Mouse (Mus musculus): ENCODE measurements around the gene 3110082I17Rik.

The 3110082I17Rik gene

DNA sequence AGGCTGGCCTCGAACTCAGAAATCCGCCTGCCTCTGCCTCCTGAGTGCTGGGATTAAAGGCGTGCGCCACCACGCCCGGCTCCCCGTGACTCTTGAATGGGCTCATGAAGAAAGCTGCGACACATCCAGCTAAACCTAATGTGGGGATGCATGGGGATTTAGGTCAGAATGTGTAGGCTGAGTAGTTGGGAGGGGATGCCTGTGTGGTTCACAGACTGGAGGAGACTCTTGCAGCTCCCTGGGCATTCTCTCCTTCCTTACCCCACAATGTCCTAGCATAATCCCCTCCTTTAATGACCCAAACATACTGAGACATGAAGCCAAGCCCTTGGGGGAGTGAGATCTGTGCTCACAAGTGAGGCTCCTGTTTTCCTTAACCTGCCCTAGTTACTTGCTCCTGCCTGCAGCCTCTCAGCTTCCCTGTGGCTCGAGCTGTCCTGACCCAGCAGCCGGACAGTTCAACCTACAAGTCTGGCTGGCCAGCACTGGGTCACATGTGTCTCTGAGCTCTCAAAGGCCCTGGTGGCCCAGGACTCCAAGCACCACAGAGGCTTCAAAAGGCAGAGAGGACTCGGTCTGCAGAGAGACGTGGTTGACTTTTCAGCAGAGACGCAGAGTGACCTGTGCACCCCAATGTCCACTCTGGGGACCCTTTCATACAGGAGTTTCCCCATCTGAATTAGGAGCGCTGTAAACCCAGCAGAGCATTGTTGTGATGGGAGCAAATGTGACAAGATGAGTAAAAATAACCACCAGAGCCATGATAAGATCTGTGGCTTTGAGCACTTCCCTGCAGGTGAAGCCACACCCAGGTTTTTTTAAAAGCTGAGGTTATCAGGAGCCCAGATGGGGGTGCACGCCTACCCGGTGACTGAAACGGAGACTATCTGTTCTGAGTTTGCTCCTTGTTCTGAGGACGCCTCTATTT, 78.5 kb downstream of the 3110082I17Rik start:
- peak in 1 of 2 experiments; percentile 57 for DNase-seq (ENCODE audit: inconsistent age in 2 of 2, low spot score in 1 of 2)

DNA sequence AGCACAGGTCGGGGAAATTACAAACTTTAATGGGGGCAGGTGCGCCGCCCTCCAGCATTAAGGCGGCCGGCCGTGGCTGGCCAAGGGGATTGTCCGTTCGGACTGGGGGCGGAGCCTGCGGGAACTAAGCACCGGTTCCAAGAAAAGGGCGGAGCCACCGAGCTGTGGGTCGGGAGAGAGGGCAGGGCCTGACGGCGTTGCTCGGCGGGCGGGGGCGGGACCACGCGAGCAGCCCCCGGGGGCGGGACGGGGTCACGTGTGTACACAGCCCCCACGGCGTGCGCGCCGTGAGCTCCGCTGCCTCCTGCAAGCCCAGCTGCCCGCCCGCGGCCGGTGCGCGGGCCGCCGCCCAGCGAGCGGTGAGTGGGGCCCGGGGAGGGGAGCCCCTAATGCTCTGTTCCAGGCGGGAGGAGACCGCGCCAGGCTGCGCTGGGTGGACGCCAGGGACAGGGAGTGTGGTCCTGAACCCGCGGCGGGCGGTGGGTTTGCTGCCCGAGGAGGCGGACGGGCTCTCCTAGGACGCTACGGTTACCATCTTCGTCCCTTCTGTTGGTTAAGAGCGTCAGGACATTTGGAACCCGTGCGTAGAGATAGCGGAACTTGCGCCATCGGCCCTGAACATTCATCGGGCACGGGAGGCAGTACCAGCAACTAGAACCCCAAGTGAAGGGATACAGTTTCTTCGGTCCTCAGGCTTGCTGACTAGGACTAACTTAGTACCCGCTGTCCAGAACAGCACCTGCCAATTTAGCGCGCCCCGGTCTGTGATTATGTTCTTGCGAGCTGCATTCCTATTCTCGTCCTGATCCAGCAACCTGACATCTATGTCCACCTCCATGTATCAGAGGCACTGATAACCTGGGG, 79.7 kb downstream of the 3110082I17Rik start:
- peak; percentile 98 to 99 for DNase-seq (ENCODE audit: inconsistent age in 2 of 2, low spot score in 1 of 2)

DNA sequence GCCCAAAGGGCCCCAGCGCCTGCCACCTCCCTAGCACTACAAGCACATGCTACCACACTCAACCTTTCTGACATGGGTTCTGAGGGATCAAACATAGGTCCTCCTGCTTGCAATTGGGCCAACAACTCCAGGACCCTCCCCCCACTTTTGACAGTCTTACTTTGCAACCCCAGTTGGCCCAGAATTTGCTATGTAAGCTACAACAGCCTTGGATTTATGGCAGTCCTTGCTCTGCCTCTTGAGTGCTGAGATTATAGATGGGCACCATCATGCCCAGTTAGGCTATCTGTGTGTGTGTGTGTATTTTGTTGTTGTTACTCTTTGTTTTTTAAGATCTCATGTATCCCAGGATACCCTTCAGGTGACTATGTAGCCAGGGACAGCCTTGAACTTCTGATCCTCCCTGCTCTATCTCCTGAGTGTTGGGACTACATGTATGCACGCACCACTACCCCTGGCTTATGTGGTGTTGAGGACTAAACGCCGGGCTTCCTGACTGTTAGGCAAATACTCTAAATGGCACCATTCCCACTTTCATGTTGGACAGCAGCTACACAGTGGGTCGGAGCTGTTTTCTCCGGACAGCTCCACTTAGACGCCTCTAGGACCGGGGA, 80.4 kb downstream of the 3110082I17Rik start:
- DNase-seq (ENCODE audit: inconsistent age in 2 of 2, low spot score in 1 of 2): no peak

DNA sequence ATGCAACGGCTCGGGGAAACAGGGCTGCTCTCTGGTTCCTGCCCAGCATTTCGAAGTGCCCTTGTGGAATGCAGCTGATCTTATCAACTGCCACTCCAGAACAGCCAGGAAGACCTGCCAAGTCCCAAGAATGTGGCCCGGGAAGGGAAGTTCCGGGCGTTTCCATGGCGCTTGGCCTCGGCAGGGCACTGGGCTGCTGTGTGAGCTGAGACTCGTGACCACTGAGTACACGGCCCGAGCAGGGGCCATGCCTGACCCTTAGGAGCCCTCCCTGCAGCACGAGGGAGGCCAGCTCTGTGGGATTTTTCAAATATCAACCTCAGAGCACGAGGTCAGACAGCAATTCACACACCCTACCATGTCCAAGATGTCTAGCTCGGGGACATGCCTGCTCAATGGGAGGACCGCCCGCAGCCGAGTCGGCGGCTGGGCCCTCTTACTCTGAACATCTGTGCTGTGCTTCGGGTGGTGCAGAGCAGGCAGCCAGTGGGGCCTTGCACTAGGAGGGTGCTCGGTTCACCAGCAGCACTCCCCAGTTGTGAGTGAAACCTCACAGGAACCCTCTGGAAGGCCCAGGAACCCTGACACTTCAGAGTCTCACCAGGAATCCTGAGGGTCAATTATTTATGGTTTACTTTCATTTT, 81.2 kb downstream of the 3110082I17Rik start:
- peak; percentile 89 to 94 for DNase-seq (ENCODE audit: inconsistent age in 2 of 2, low spot score in 1 of 2)

GRCm38 (mm10) chr5:139378271-139378556, 82.1 kb downstream of the 3110082I17Rik start:
- DNase-seq (ENCODE audit: inconsistent age in 2 of 2, low spot score in 1 of 2): no peak

DNA sequence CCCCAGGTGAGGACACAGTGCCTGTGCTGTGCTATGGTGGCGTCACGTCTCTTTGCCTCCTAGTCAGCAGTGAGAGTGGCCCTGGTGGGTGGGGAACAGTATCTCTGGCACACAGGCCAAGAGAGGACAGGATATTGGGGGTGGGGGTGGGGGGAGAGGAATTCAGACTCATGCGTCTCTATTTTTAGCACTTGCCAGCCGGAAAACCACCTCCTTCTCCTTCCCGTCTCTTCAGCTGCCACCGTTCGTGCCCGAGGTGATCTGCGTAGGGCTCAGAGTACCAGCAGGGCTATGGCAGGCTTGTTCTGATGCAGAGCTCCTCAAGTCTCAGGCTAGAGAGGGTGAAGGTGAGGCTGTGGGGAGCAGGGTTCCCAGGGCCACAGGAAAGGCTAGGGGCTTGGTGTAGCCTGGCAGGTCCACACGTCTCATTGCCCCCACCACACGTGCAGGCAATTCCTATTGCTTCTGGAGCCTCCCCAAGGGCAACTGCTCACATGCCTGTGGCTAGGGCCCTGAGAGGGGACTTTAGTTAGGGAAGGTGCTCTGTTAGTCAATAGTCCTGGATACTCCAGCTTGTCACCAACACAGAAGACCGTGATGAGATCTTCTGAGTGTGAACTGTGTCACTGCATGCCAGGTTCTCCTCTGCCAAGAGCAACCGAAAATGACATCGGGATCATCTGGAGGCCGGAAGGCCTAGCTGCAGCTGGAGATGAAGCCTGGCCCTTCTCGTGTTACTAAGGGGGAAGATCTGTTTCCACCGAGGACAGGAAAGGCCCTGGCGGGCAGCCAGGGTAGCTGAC, 82.7 kb downstream of the 3110082I17Rik start, which contains the start of gene Gpr146:
TSS of gene Gpr146 (plus strand) at position 230 of the 803 bp plus-strand sequence.
- peak; percentile 86 to 91 for DNase-seq (ENCODE audit: inconsistent age in 2 of 2, low spot score in 1 of 2)

GRCm38 (mm10) chr5:139374841-139375240, 85.5 kb downstream of the 3110082I17Rik start:
- no peak for DNase-seq (ENCODE audit: inconsistent age in 2 of 2, low spot score in 1 of 2)

GRCm38 (mm10) chr5:139373889-139374444, 86.4 kb downstream of the 3110082I17Rik start:
- DNase-seq (ENCODE audit: inconsistent age in 2 of 2, low spot score in 1 of 2): no peak

GRCm38 (mm10) chr5:139373126-139373525, 87.2 kb downstream of the 3110082I17Rik start:
- no peak for DNase-seq (ENCODE audit: inconsistent age in 2 of 2, low spot score in 1 of 2)

- peak; percentile 95 to 97 for DNase-seq (ENCODE audit: inconsistent age in 2 of 2, low spot score in 1 of 2)
Observed at GRCm38 (mm10) chr5:139371631-139372401, 88.5 kb downstream of the 3110082I17Rik start.

DNA sequence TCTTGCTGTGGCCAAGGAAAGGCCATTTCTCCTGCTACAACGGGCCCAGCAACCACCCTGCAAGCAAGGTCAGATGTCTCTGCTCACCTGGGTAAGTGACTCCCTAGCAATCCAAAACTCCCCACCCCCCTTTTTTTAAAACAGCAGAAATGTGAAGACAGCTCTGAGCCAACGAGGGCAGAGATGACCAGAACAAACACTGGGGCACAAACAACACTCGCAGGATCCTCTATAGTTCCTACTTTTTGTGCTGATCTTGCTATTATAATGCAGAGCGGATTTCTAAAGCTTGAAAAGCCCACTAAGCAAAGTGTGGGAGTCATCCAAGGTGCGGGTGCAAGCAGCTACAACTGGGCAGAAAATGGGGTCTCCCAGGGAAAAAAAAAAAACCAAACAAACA, 89.2 kb downstream of the 3110082I17Rik start:
- no peak for DNase-seq (ENCODE audit: inconsistent age in 2 of 2, low spot score in 1 of 2)

- peak in 1 of 2 experiments; percentile 43 for DNase-seq (ENCODE audit: inconsistent age in 2 of 2, low spot score in 1 of 2)
Observed at GRCm38 (mm10) chr5:139370336-139370735, 90.0 kb downstream of the 3110082I17Rik start.

GRCm38 (mm10) chr5:139368638-139369320, 91.5 kb downstream of the 3110082I17Rik start:
- DNase-seq (ENCODE audit: inconsistent age in 2 of 2, low spot score in 1 of 2): no peak

GRCm38 (mm10) chr5:139367884-139368458, 92.4 kb downstream of the 3110082I17Rik start:
- peak in 1 of 2 experiments; percentile 55 for DNase-seq (ENCODE audit: inconsistent age in 2 of 2, low spot score in 1 of 2)

GRCm38 (mm10) chr5:139366484-139366883, 93.8 kb downstream of the 3110082I17Rik start:
- DNase-seq (ENCODE audit: inconsistent age in 2 of 2, low spot score in 1 of 2): no peak

DNA sequence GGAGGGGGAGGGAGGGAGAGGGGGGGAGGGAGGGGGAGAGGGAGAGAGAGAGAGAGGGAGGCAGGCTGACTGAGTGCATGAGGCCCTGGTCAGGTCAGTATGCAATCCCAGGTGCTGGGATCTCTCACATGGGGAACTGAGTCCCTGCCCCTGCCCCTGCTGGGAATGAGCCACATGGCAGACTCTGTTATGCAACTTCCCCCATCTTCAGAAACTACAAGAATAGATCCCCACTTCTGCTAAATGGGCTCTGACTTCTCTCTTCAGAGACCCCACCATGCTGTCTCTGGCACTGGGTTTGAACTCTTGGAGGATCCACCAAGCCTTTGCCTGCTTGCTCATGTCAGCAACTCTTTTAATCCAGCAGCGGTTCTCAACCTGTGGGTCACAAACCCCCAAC, 94.5 kb downstream of the 3110082I17Rik start:
- peak; percentile 20 to 54 for DNase-seq (ENCODE audit: inconsistent age in 2 of 2, low spot score in 1 of 2)

- peak in 1 of 2 experiments; percentile 34 for DNase-seq (ENCODE audit: inconsistent age in 2 of 2, low spot score in 1 of 2)
Observed at GRCm38 (mm10) chr5:139364911-139365571, 95.3 kb downstream of the 3110082I17Rik start.

Data from adrenal gland, adult (tissue).